Mouse (Mus musculus) kidney, postnatal 25 days (tissue): ENCODE measurements at regions not wholly inside any gene's neighbourhood (a gene's known extent, or its start where the extent isn't known, plus 50 kb on each side); places are given as distances from the start of the nearest gene placed in this dataset.

Source experiments
- DNase-seq, 2 experiments: peaks; one replicate each; pipeline ENCODE4 v3.0.0; 2021; ENCODE audit warnings: mixed read lengths in 2 of 2

GRCm38 (mm10) chr6:51192826-51193225, 239.6 kb upstream of the Nfe2l3 start:
- DNase-seq, result no peak

- no peak for DNase-seq
Observed at GRCm38 (mm10) chr6:51193356-51193755, 239.1 kb upstream of the Nfe2l3 start.

- no peak for DNase-seq
Observed at GRCm38 (mm10) chr6:51196391-51196790, 236.1 kb upstream of the Nfe2l3 start.

DNA sequence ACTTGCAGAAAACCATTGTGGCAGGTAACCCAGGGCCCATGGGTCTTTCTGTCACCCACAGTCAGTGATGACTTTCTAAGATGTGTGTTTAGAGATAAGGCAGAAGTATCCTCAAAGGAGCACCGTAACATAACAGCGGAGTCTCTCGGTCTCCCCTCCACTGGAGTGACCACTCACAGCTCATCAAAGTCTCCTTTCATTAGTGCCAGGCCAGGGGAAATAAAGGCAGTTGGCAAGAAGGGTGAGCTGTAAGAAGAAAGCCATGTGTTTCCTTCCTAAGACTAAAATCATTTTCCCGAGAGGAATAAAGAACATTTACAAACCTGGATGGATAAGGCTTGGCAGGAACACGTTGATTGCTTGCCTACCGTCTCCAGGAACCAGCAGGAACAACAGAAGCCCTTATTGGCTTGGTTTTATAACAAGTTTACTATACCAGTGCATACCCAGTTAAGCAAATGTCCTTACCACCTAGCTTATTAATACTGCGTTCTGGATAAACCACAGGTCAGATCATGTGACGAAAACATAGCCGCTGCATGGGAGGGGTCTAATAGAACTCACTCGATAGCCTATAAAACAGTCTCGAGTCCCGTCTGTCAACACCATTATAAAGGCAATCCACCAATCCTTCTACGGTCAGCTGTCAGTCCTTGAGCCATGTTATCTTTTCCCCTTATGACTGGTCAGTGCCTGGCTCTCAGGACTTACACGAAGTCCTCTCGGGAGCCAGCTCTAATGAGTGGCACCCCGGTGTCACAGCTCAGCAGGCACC, 235.3 kb upstream of the Nfe2l3 start:
- DNase-seq, result no peak

DNA sequence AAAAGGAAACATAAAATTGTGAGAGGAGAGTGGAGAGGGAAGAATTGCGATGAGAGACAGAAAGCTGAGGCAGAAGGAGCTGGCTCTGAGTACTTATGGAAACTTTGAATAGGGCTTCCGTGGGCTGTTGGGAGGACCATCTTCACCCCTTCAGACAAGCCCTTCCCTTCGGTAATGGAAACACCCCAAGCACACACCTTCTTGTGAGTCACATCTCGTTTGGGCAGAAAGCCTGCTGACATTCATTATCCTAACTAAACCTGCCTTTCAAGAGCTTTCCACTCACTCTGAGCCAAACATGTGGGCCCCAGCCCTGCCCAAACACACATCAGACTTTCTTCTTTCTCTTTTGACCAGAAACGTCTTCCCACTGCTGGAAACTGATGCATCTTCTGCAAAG, 232.3 kb upstream of the Nfe2l3 start:
- no peak for DNase-seq

DNA sequence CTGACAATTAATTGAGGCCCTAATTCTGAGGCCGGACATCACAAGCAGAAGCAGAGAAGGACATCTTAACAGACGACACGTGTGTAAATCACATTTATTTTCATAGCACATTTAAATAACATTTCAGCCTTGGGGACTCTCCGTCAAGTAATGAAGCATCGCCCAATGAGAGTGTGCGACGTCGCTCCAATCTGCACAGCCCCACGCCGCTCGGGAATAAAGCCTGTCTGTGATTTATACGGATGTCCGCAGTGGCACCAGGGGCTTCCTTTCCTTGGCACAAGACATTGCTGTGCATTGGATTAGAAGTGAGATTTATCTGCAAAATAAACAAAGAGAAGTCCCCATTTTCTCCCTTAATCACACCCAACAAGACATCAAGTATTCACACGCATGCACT, 231.6 kb upstream of the Nfe2l3 start:
- no peak for DNase-seq

GRCm38 (mm10) chr6:51204306-51204705, 228.2 kb upstream of the Nfe2l3 start:
- no peak for DNase-seq

DNA sequence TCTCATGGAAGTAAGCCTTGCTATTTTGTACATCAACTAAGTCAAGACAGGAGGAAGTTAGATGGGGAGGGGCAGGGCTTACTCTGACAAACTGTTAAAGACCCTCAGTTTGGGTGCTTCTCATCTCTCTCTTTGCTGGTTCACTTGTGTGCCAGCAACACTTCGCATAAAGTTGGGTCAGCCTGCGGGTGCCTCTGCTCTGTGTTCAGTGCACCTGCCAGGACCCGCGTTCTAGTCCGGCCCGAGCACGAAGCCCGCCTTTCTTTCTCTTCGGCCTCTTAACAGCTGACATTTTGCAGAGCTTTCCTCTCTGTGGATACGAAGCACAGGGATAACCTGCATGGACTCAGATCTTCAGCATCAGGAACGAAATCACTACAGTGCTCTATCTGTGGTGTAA, 227.1 kb upstream of the Nfe2l3 start:
- no peak for DNase-seq

DNA sequence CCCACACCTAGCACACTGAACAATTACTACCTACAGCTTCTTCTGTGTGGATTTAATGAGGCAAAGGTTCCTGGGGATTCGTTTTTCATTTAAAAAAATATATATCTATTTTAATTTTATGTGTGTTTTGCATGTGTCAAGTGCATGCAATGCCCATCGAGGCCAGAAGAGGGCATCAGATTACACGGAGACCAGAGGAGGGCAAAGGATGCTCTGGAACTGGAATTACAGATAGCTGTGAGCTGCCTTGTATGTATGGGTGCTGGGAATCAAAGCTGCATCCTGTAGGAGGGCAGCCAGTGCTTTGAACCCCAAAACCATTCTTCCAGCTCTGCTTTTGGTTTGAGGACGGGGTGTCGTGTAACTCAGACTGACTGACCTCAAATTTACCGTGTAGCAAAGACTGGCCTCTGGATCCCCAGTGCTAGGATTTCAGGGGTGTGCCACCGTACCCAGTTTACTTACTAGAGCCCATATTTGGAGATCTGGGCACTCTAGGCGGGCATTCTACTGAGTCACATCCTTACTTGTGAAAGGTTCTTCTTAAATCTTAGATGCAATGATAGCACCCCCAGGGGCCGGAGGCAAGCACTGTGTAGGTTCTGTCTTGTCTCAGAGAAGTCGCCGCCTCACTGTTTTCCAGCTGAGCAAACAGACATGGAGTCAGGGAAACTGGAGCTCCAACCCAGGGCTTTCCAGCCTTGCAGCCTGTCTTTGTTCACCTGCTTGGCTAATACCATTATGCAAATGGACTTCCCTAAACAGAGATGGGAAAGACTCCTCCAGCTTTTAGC, 225.6 kb upstream of the Nfe2l3 start:
- peak; percentile 64 to 81 for DNase-seq

DNA sequence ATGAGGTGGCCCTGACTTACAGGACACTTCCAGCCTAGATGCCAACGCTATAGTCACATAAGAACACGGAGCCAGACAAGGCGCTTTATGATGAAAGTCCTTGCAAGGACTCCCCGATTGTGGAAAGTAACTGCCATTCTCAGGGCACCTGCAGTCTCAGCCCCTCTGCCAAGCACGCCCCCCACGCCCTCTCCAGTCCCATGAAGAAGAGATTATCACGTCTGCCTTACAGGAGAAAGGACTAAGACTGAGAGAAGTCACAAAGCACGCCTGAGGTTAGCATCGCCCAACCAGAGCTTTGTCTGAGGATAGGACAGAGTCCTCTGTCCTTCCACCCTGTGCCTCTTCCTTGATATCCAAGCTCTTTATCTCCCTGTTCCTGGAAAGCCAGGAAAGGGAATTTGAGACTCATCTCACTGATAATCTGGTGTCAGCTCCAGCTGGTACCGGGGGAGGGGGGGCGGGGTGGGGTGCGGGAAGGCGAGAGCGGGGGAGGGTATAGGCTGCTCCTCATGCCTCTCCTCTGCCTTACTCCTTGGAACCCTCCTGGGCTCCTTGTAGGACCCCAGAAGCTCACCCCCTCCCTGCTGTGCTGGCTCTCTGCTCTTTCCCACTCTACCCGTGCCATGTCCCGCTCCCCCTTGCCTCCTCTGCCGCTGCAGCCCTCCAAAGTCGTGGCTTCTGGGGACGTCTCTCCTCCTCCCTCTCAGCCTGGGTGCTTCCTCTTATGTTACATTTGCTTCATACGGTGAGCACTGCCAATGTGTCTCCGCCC, 224.7 kb upstream of the Nfe2l3 start:
- no peak for DNase-seq

DNA sequence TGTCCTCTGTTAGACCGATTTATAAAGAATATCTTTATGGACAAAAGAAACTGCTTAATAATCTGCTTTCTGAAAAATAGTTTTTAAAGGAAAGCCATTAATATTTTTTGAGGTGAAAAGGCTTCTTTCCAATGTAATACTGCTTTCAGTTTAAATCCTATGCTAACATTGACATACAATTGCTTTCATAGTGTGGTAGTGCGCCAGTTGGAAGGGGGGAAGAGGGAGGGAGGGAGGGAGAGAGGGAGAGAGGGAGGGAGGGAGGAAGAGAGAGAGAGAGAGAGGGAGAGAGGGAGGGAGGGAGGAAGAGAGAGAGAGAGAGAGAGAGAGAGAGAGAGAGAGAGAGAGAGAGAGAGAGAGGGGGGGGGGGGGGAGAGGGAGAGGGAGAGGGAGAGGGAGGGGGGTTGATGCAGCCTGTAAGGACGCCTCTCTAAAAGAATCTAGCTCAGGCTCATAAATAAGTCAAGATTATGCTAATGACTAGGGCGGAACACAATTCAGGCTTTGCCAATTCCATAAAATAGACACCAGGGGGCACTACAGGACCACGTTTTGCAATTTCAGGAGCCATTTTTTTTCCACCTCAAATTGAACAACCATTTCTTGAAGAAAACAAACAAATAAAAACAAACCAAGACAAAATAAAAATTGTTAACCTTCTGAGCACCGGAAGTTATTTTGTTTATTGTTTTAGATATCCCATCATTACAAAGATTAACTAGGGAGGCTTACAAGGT, 223.6 kb upstream of the Nfe2l3 start:
- peak; percentile 32 to 40 for DNase-seq

DNA sequence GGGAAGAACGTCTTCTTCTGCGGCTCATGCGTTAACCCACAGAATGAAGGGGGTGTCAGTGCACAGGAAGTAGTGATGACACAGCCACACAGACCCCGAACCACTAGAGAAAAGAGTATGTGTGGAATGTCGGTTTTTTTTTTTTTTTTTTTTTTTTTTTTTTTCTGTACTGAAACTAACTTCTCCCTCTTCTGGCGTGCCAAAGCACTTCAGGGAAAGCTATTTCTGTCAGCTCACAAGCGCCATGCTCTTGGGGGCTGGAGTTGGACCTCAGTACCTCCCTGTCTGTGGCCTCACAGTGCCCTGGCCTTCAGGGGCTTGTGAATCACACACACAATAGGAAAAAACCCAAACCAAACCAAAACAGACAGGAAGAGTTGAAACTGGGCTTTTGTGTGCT, 221.1 kb upstream of the Nfe2l3 start:
- no peak for DNase-seq

- DNase-seq, result no peak
Observed at GRCm38 (mm10) chr6:51212216-51212615, 220.3 kb upstream of the Nfe2l3 start.

DNA sequence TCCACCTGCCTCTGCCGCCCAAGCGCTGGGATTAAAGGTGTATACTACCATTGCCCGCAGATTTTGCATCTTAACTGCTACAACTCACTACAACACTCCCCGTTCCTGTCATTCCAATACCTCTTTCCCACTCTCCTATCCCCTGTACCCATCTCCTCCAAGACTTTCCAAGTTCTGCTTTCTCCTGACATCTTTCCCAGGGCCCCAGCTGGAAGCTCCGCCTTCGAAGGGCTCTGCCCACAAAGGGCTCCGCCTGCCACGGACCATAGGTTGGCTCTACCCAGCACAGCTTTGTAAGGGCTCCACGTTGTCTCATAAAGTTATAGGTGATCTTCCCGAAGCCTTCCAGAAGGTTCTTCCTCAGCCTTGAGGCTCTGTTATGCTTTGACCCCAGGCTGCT, 217.1 kb upstream of the Nfe2l3 start:
- DNase-seq, result no peak

GRCm38 (mm10) chr6:51216472-51216871, 216.0 kb upstream of the Nfe2l3 start:
- DNase-seq, result peak; percentile 74 to 82

DNA sequence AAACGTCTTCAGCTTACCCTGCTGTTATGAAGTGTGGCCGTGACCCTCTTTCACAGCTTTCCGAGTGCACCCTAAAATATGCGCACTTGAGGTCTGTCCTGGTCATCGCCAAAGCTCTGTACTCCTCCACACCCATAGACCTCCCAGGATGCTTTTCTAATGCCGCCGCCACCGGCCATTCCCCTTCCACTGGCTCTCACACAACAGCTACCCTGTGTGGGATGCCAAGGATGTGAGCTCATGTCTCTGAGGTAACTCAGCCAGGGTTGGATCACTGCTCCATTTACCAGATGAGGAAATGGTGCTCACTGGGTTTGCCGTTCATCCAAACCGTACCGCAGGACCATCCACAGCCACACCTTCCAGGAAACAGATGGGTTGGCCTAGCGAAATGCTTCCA, 212.8 kb upstream of the Nfe2l3 start:
- DNase-seq, result no peak

- no peak for DNase-seq
Observed at GRCm38 (mm10) chr6:51220778-51221177, 211.7 kb upstream of the Nfe2l3 start.

DNA sequence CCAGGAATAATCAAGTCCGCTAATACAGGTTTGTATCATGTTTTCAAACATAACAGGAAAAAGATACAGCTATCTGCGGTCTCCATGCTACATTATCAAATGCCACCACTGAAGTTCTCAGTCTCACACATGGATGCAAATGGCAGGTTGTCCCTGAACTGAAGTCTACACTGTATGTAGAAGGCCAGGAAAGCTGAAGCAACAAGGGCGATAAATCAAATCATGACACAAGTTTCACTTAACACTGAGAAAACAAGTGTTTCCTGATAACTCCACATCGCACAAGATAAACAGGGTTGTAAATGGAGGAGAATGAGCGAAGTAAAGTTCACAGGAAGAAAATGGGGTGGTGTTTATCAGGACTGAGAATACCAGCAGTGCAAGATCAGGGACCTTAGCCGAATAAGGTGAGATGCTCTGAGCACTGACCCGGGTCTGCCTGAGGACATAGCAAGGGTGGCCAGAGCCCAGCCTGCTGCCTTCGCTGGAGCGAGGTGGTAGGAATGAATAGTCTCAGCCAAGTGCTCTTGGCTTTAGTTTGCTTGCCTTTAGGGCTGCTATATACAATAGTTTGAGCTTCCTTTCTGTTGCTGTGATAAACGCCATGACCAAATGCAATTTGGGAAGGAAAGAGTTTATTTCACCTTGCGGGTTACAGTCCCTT, 196.3 kb upstream of the Nfe2l3 start:
- no peak for DNase-seq

GRCm38 (mm10) chr6:51240039-51240438, 192.4 kb upstream of the Nfe2l3 start:
- no peak for DNase-seq

- DNase-seq, result no peak
Observed at GRCm38 (mm10) chr6:51250233-51250632, 182.2 kb upstream of the Nfe2l3 start.

- DNase-seq, result no peak
Observed at GRCm38 (mm10) chr6:51251432-51251831, 181.0 kb upstream of the Nfe2l3 start.

GRCm38 (mm10) chr6:51252721-51253120, 179.7 kb upstream of the Nfe2l3 start:
- DNase-seq, result no peak
